Mouse (Mus musculus): ENCODE measurements around the gene Ciao2b. TPM values are rescaled to one million over a fixed set of nuclear protein-coding genes. Genes with fewer than 3 reads are reported as not detected.

Ciao2b gene
- total and polyA plus RNA-seq, 3 experiments: 78.7 to 110 TPM; not detected in 1

- Histone ChIP-seq H3K79me2 (ENCODE audit: control insufficient read depth, insufficient read depth, low read length, poor library complexity) (peaks cover 3% of the 10 kb centered on the region; the same call in 1 of the 2 replicates), H3K27me3 (ENCODE audit: control insufficient read depth in 1 of 2, insufficient read depth in 2 of 2, low read length in 2 of 2) (no peaks in the 10 kb centered on the region), H3K4me1 (ENCODE audit: control insufficient read depth in 1 of 2, insufficient read depth in 2 of 2, low read length in 2 of 2) (no peaks in the 10 kb centered on the region), H3K9ac (ENCODE audit: control insufficient read depth, low read depth, low read length, poor library complexity, severe bottlenecking) (no peak overlapping the region), H3K4me3 (ENCODE audit: control insufficient read depth in 1 of 2, insufficient read depth in 1 of 2, low read depth in 2 of 2, low read length in 2 of 2) (no peak overlapping the region), H3K9me3 (replicated peaks; ENCODE audit: insufficient read depth, low read length) (no peaks in the 10 kb centered on the region), H3K27ac (ENCODE audit: control insufficient read depth, low read depth, low read length) (no peak overlapping the region), H3K36me3 (ENCODE audit: control insufficient read depth in 1 of 2, insufficient read depth in 2 of 2, low read length in 2 of 2) (peaks cover 0 to under 1% of the 10 kb centered on the region in 2 experiments; a peak in 2 of 4 replicates)
- TF ChIP-seq TCF12 (IDR thresholded peaks at IDR 0.05; ENCODE audit: low read depth, low read length) (no peak), SMC3 (IDR thresholded peaks at IDR 0.05; ENCODE audit: low read depth, low read length) (no peak), CHD2 (IDR thresholded peaks at IDR 0.05; ENCODE audit: low read length) (no peak), HCFC1 (IDR thresholded peaks at IDR 0.05; ENCODE audit: low read depth, low read length) (no peak), JUND (IDR thresholded peaks at IDR 0.05; ENCODE audit: low read depth, low read length) (no peak), NRF1 (IDR thresholded peaks at IDR 0.05; ENCODE audit: insufficient read depth, low read depth, low read length, poor library complexity, severe bottlenecking) (no peak), ELF1 (IDR thresholded peaks at IDR 0.05; ENCODE audit: low read depth, low read length) (no peak), MYB (IDR thresholded peaks at IDR 0.05; ENCODE audit: low read depth, low read length) (no peak), E2F4 (IDR thresholded peaks at IDR 0.05; ENCODE audit: borderline replicate concordance, low read depth, low read length) (no peak), TAL1 (IDR thresholded peaks at IDR 0.05; ENCODE audit: low read length) (no peak), RCOR1 (IDR thresholded peaks at IDR 0.05; ENCODE audit: low read depth, low read length) (no peak), GABPA (IDR thresholded peaks at IDR 0.05; ENCODE audit: low read depth, low read length) (no peak), EP300 (IDR thresholded peaks at IDR 0.05; ENCODE audit: low read depth in 1 of 2, low read length in 2 of 2) (no peak), ZNF384 (IDR thresholded peaks at IDR 0.05; ENCODE audit: low read depth, low read length) (no peak)
- DNase-seq (ENCODE audit: low read depth, low spot score): no peak
These were observed 39.8 kb downstream of the Ciao2b start for GRCm38 (mm10) chr8:104601941-104602371.

GRCm38 (mm10) chr8:104601386-104601785 lies 40.4 kb downstream of the Ciao2b start:
- Histone ChIP-seq H3K36me3 (ENCODE audit: control insufficient read depth in 1 of 2, insufficient read depth in 2 of 2, low read length in 2 of 2) (peaks cover 0 to 6% of the 10 kb centered on the region in 2 experiments; a peak in 2 of 4 replicates), H3K27me3 (ENCODE audit: control insufficient read depth in 1 of 2, insufficient read depth in 2 of 2, low read length in 2 of 2) (no peaks in the 10 kb centered on the region), H3K79me2 (ENCODE audit: control insufficient read depth, insufficient read depth, low read length, poor library complexity) (peaks cover 3% of the 10 kb centered on the region), H3K27ac (ENCODE audit: control insufficient read depth, low read depth, low read length) (no peak overlapping the region), H3K4me1 (ENCODE audit: control insufficient read depth in 1 of 2, insufficient read depth in 2 of 2, low read length in 2 of 2) (peaks cover 0 to 5% of the 10 kb centered on the region in 2 experiments; a peak in 2 of 4 replicates), H3K9ac (ENCODE audit: control insufficient read depth, low read depth, low read length, poor library complexity, severe bottlenecking) (no peak overlapping the region), H3K9me3 (replicated peaks; ENCODE audit: insufficient read depth, low read length) (no peaks in the 10 kb centered on the region), H3K4me3 (ENCODE audit: control insufficient read depth in 1 of 2, insufficient read depth in 1 of 2, low read depth in 2 of 2, low read length in 2 of 2) (no peak overlapping the region)
- TF ChIP-seq USF2 (IDR thresholded peaks at IDR 0.05; ENCODE audit: borderline replicate concordance in 1 of 2, insufficient read depth in 1 of 2, low read depth in 1 of 2, low read length in 2 of 2) (no peak), MYB (IDR thresholded peaks at IDR 0.05; ENCODE audit: low read depth, low read length) (no peak), EP300 (IDR thresholded peaks at IDR 0.05; ENCODE audit: low read depth in 1 of 2, low read length in 2 of 2) (no peak), KAT2A (conservative IDR thresholded peaks at IDR 0.05; ENCODE audit: low read depth, low read length) (no peak), TBP (IDR thresholded peaks at IDR 0.05; ENCODE audit: low read depth, low read length) (no peak), ZC3H11A (IDR thresholded peaks at IDR 0.05; ENCODE audit: low read depth, low read length) (no peak), JUND (IDR thresholded peaks at IDR 0.05; ENCODE audit: low read depth, low read length) (no peak), CHD1 (IDR thresholded peaks at IDR 0.05; ENCODE audit: low read depth, low read length) (no peak), GATA1 (IDR thresholded peaks at IDR 0.05; ENCODE audit: low read depth, low read length) (no peak), MXI1 (IDR thresholded peaks at IDR 0.05; ENCODE audit: low read depth, low read length) (no peak), CTCF (IDR thresholded peaks at IDR 0.05 in 2 of 3, conservative IDR thresholded peaks at IDR 0.05 in 1 of 3; ENCODE audit: control insufficient read depth in 1 of 3, insufficient read depth in 1 of 3, low read depth in 2 of 3, low read length in 3 of 3, poor library complexity in 1 of 3, severe bottlenecking in 1 of 3) (no peak), POLR2AphosphoS2 (IDR thresholded peaks at IDR 0.05; ENCODE audit: low read length) (no peak), POLR2AphosphoS5 (IDR thresholded peaks at IDR 0.05; ENCODE audit: borderline replicate concordance, low read depth, low read length) (no peak), TAL1 (IDR thresholded peaks at IDR 0.05; ENCODE audit: low read length) (no peak), ZKSCAN1 (IDR thresholded peaks at IDR 0.05; ENCODE audit: low read depth, low read length) (no peak), MAFK (IDR thresholded peaks at IDR 0.05; ENCODE audit: borderline replicate concordance, low read depth, low read length) (no peak), MAX (IDR thresholded peaks at IDR 0.05; ENCODE audit: low read length) (no peak), BHLHE40 (IDR thresholded peaks at IDR 0.05; ENCODE audit: borderline replicate concordance, low read depth, low read length) (no peak), RCOR1 (IDR thresholded peaks at IDR 0.05; ENCODE audit: low read depth, low read length) (no peak)
- no peak for DNase-seq (ENCODE audit: low read depth, low spot score)

Measured in MEL (cell line).